Mouse (Mus musculus): Measurements from ENCODE around the gene Cma2. TPM values are rescaled to one million over a fixed set of nuclear protein-coding genes. Genes with fewer than 3 reads are reported as not detected.
"Not testable (repeated sequence)": the region's sequence is repeated elsewhere in the genome, so short reads cannot be mapped to it uniquely, and the experiment has no call there.

Gene Cma2
- polyA plus RNA-seq, 1 experiment, result not detected

DNA sequence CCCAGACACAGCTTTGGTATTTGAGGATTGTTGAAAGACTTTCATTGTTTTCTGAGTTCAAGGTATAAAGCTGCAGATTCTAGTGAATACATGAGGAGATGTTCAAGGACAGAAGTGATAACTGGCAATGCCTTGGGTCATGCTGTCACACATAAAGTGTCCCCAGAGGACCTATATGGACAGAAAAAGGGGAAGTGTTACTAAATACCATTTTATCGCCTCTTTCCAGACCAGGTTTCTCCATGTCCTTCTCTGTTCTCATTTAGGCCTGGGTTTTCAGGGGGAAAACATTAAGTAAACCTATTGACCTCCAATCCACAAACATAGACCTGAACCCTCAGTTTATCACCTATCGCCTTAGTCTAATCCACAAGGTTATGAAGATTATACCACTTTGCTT lies 63.1 kb downstream of the Cma2 start:
- TF ChIP-seq MYOD1 (IDR thresholded peaks at IDR 0.05; ENCODE audit: control insufficient read depth, insufficient read length, low read depth) (no peak), FOSL1 (IDR thresholded peaks at IDR 0.05; ENCODE audit: insufficient read depth, low read length, poor library complexity, severe bottlenecking) (no peak), CEBPB (IDR thresholded peaks at IDR 0.05; ENCODE audit: low read depth) (no peak), MYOG (IDR thresholded peaks at IDR 0.05; ENCODE audit: control insufficient read depth, extremely low read depth, insufficient read length) (no peak), MAX (IDR thresholded peaks at IDR 0.05) (no peak), CTCF (IDR thresholded peaks at IDR 0.05; ENCODE audit: control insufficient read depth, insufficient read depth, insufficient read length) (no peak), USF1 (IDR thresholded peaks at IDR 0.05; ENCODE audit: low read depth) (no peak)
- Histone ChIP-seq H3K36me3 (ENCODE audit: control insufficient read depth, insufficient read depth) (no peaks in the 10 kb centered on the region), H3ac (ENCODE audit: control insufficient read depth, insufficient read length, low read depth) (no peak overlapping the region), H3K79me3 (ENCODE audit: low read depth) (no peaks in the 10 kb centered on the region), H3K4me3 (ENCODE audit: insufficient read depth, poor library complexity, severe bottlenecking) (no peak overlapping the region), H3K79me2 (ENCODE audit: control insufficient read depth, insufficient read depth) (no peaks in the 10 kb centered on the region), H3K27me3 (ENCODE audit: control insufficient read depth, insufficient read depth, insufficient read length) (peaks cover 4% of the 10 kb centered on the region)

DNA sequence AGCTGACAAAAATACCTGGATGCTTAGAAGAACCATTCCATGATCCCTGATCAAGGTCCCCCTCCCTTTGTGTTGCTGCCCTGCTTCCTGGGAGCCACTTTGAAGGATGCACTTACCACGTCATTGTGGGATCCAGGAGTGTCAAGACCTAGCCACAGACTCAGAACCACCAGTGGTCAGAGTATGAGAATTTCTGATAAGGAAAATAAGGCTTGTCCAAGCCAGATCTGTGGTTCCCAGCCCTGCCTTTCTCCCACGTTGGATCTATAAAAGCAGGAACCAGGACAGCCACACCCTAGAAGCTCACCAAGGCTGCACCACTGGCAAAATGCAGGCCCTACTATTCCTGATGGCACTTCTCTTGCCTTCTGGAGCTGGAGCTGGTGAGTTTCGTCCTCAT lies 66.9 kb downstream of the Cma2 start, which contains the start of gene Mcpt1:
Gene Mcpt1, plus strand, starts transcription at position 301 of the 400 bp plus-strand sequence.
- H3ac ChIP-seq (ENCODE audit: control insufficient read depth, insufficient read length, low read depth); H3K79me3 ChIP-seq (ENCODE audit: low read depth); H3K27me3 ChIP-seq (ENCODE audit: control insufficient read depth, insufficient read depth, insufficient read length); H3K36me3 ChIP-seq (ENCODE audit: control insufficient read depth, insufficient read depth); H3K4me3 ChIP-seq (ENCODE audit: insufficient read depth, poor library complexity, severe bottlenecking); H3K79me2 ChIP-seq (ENCODE audit: control insufficient read depth, insufficient read depth): not testable (repeated sequence)

DNA sequence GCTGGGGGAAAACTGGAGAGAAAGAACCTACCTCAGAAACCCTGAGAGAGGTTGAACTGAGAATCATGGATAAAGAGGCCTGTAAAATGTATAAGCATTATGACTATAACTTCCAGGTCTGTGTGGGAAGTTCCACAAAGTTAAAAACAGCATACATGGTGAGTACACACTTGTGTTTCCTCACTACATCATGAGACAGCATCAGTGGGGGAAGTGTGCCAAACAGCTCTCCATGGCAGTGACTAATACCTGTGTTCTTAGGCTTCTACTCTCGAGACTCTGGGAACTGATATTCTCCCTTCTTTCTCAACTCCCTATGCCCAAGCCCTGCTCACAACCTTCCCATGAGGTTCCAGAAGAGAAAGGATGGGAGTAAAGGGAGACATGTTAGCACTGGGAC lies 68.7 kb downstream of the Cma2 start:
- no peaks in the 10 kb centered on the region for H3K27me3 ChIP-seq (ENCODE audit: control insufficient read depth, insufficient read depth, insufficient read length)
- no peaks in the 10 kb centered on the region for H3K79me3 ChIP-seq (ENCODE audit: low read depth)
- TF ChIP-seq MYOG (IDR thresholded peaks at IDR 0.05; ENCODE audit: control insufficient read depth, extremely low read depth, insufficient read length) (no peak), FOSL1 (IDR thresholded peaks at IDR 0.05; ENCODE audit: insufficient read depth, low read length, poor library complexity, severe bottlenecking) (no peak), MYOD1 (IDR thresholded peaks at IDR 0.05; ENCODE audit: control insufficient read depth, insufficient read length, low read depth) (no peak), CTCF (IDR thresholded peaks at IDR 0.05; ENCODE audit: control insufficient read depth, insufficient read depth, insufficient read length) (no peak)
- no peak overlapping the region for H3K4me3 ChIP-seq (ENCODE audit: insufficient read depth, poor library complexity, severe bottlenecking)
- H3K79me2 ChIP-seq (ENCODE audit: control insufficient read depth, insufficient read depth), result no peaks in the 10 kb centered on the region
- H3ac ChIP-seq (ENCODE audit: control insufficient read depth, insufficient read length, low read depth), result no peak overlapping the region
- H3K36me3 ChIP-seq (ENCODE audit: control insufficient read depth, insufficient read depth), result no peaks in the 10 kb centered on the region

DNA sequence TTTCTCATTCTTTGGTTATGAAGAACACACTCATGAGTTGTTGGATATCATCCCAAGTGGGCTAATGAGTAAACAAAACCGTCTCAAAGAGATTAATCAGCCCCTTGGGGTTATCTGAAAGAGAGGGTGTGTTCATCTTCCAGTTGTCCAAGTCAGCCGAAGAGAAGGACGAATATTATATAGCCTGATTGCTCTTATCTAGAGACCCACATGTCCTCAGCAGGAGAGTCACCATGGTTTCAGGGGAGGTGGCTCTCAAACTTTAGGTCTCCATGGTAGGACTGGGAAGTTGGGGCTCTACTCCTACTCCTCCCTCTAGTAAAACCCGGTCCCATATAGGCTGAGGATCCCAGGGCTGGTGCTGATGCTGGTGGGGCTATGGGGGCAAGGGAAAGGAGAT lies 70.5 kb downstream of the Cma2 start:
- not testable (repeated sequence) for H3K79me3 ChIP-seq (ENCODE audit: low read depth); H3K27me3 ChIP-seq (ENCODE audit: control insufficient read depth, insufficient read depth, insufficient read length); H3K79me2 ChIP-seq (ENCODE audit: control insufficient read depth, insufficient read depth); H3K4me3 ChIP-seq (ENCODE audit: insufficient read depth, poor library complexity, severe bottlenecking); H3K36me3 ChIP-seq (ENCODE audit: control insufficient read depth, insufficient read depth); H3ac ChIP-seq (ENCODE audit: control insufficient read depth, insufficient read length, low read depth)

Other genes starting within 250 kb of the Cma2 start
- 0.07 TPM for gene Tgm1, start 237.1 kb upstream of the Cma2 start, polyA plus RNA-seq (2012; fragmentation: generic; extraction: Trizol)
- gene Rabggta, start 228.7 kb upstream of the Cma2 start, polyA plus RNA-seq (2012; fragmentation: generic; extraction: Trizol), result 11.9 TPM
- gene Dhrs1, start 205.3 kb upstream of the Cma2 start, polyA plus RNA-seq (2012; fragmentation: generic; extraction: Trizol), result 63.7 TPM
- gene Nop9, start 205.3 kb upstream of the Cma2 start, polyA plus RNA-seq (2012; fragmentation: generic; extraction: Trizol), result 38.6 TPM
- 0.05 TPM for gene Cideb, start 192.5 kb upstream of the Cma2 start, polyA plus RNA-seq (2012; fragmentation: generic; extraction: Trizol)
- gene Ltb4r2, start 189.6 kb upstream of the Cma2 start, polyA plus RNA-seq (2012; fragmentation: generic; extraction: Trizol), result 0.09 TPM
- gene Ltb4r1, start 185.0 kb upstream of the Cma2 start, polyA plus RNA-seq (2012; fragmentation: generic; extraction: Trizol), result 0.05 TPM
- 0.02 TPM for gene Adcy4, start 166.9 kb upstream of the Cma2 start, polyA plus RNA-seq (2012; fragmentation: generic; extraction: Trizol)
- gene Ripk3, start 162.1 kb upstream of the Cma2 start, polyA plus RNA-seq (2012; fragmentation: generic; extraction: Trizol), result 0.55 TPM
- 1.2 TPM for gene Nfatc4, start 127.8 kb upstream of the Cma2 start, polyA plus RNA-seq (2012; fragmentation: generic; extraction: Trizol)
- 0.13 TPM for gene Nynrin, start 97.0 kb upstream of the Cma2 start, polyA plus RNA-seq (2012; fragmentation: generic; extraction: Trizol)
- 0.05 TPM for gene Cbln3, start 66.6 kb upstream of the Cma2 start, polyA plus RNA-seq (2012; fragmentation: generic; extraction: Trizol)
- 3.6 TPM for gene Khnyn, start 66.0 kb upstream of the Cma2 start, polyA plus RNA-seq (2012; fragmentation: generic; extraction: Trizol)
- 4.7 TPM for gene Sdr39u1, start 50.7 kb upstream of the Cma2 start, polyA plus RNA-seq (2012; fragmentation: generic; extraction: Trizol)
- 0.90 TPM for gene Cma1, start 6.3 kb upstream of the Cma2 start, polyA plus RNA-seq (2012; fragmentation: generic; extraction: Trizol)
- gene Mcpt1, start 67.0 kb downstream of the Cma2 start, polyA plus RNA-seq (2012; fragmentation: generic; extraction: Trizol), result 0.09 TPM
- not detected for gene Mcpt9, start 79.5 kb downstream of the Cma2 start, polyA plus RNA-seq (2012; fragmentation: generic; extraction: Trizol)
- gene Mcpt2, start 91.1 kb downstream of the Cma2 start, polyA plus RNA-seq (2012; fragmentation: generic; extraction: Trizol), result not detected
- gene Mcpt4, start 111.3 kb downstream of the Cma2 start, polyA plus RNA-seq (2012; fragmentation: generic; extraction: Trizol), result not detected
- 4.6 TPM for gene Mcpt8, start 134.3 kb downstream of the Cma2 start, polyA plus RNA-seq (2012; fragmentation: generic; extraction: Trizol)
- not detected for gene Ctsg, start 151.6 kb downstream of the Cma2 start, polyA plus RNA-seq (2012; fragmentation: generic; extraction: Trizol)
- gene Gzme, start 169.6 kb downstream of the Cma2 start, polyA plus RNA-seq (2012; fragmentation: generic; extraction: Trizol), result 3.3 TPM
- gene Gzmd, start 181.6 kb downstream of the Cma2 start, polyA plus RNA-seq (2012; fragmentation: generic; extraction: Trizol), result 0.12 TPM
- gene Gzmg, start 208.6 kb downstream of the Cma2 start, polyA plus RNA-seq (2012; fragmentation: generic; extraction: Trizol), result not detected
- gene Gzmn, start 223.6 kb downstream of the Cma2 start, polyA plus RNA-seq (2012; fragmentation: generic; extraction: Trizol), result not detected

Data from C2C12 (cell line).